Mouse (Mus musculus) ES-E14 (cell line): ENCODE data around the gene Tjp2. TPM values are rescaled to one million over a fixed set of nuclear protein-coding genes. Genes with fewer than 3 reads are reported as not detected.

Experiments used
- DNase-seq: peaks from one replicate; pipeline ENCODE4 v3.0.0-alpha.2; 2013; ENCODE audit warnings: low read depth, low spot score
- H3K27ac ChIP-seq: 2 replicates; pipeline ENCODE4 v1.5.1; 2012; ENCODE audit warnings: low read depth, mild to moderate bottlenecking, low read length, moderate library complexity, mixed read lengths; ENCODE audit not compliant: poor library complexity, insufficient read depth, severe bottlenecking
- H3K36me3 ChIP-seq: 2 replicates; pipeline ENCODE4 v1.6.1; 2012; ENCODE audit warnings: mild to moderate bottlenecking, low read length, moderate library complexity, mixed read lengths; ENCODE audit not compliant: control insufficient read depth, poor library complexity, insufficient read depth, severe bottlenecking
- H3K4me1 ChIP-seq, 2 experiments: fragments of 150-350 bp in 1 of 2; sonication (generic) in 1 of 2; 2 replicates each; pipeline ENCODE4 v1.6.1; 2012; ENCODE audit warnings: low read length in 2 of 2, mild to moderate bottlenecking in 1 of 2, mixed read lengths in 1 of 2; ENCODE audit not compliant: control insufficient read depth in 2 of 2, insufficient read depth in 2 of 2, poor library complexity in 1 of 2
- H3K4me3 ChIP-seq, 2 experiments: fragments of 150-350 bp in 1 of 2; sonication (generic) in 1 of 2; 2 replicates each; pipeline ENCODE4 v1.5.1; 2012; ENCODE audit warnings: low read length in 2 of 2, low read depth in 1 of 2, mild to moderate bottlenecking in 1 of 2, mixed read lengths in 1 of 2; ENCODE audit not compliant: insufficient read depth in 1 of 2, poor library complexity in 1 of 2, severe bottlenecking in 1 of 2
- H3K9ac ChIP-seq: 2 replicates; pipeline ENCODE4 v1.6.1; 2012; ENCODE audit warnings: low read depth, mild to moderate bottlenecking, low read length, mixed read lengths; ENCODE audit not compliant: poor library complexity, insufficient read depth, severe bottlenecking
- H3K9me3 ChIP-seq: fragments of 150-350 bp; sonication (generic); 2 replicates; pipeline ENCODE4 v1.6.1; 2012; ENCODE audit warnings: low read depth, mild to moderate bottlenecking, low read length; ENCODE audit not compliant: control insufficient read depth, insufficient read depth
- CHD2 ChIP-seq: IDR thresholded peaks from 2 replicates; pipeline ENCODE4 v1.6.1; 2014; ENCODE audit warnings: mild to moderate bottlenecking, low read depth, low read length, inconsistent platforms
- HCFC1 ChIP-seq: IDR thresholded peaks from 2 replicates; pipeline ENCODE4 v1.6.1; 2012; ENCODE audit warnings: low read length, inconsistent platforms, borderline replicate concordance; ENCODE audit not compliant: insufficient read depth
- MAFK ChIP-seq: IDR thresholded peaks from 2 replicates; pipeline ENCODE4 v1.6.1; 2014; ENCODE audit warnings: mild to moderate bottlenecking, low read depth, low read length, inconsistent platforms; ENCODE audit not compliant: insufficient read depth
- ZC3H11A ChIP-seq: IDR thresholded peaks from 2 replicates; pipeline ENCODE4 v1.6.1; 2012; ENCODE audit warnings: low read depth, mild to moderate bottlenecking, inconsistent platforms, low read length, borderline replicate concordance
- ZNF384 ChIP-seq: IDR thresholded peaks from 2 replicates; pipeline ENCODE4 v1.6.1; 2012; ENCODE audit warnings: low read depth, low read length, inconsistent platforms
- in situ Hi-C, 2 experiments: fragments of 600-800 bp; cut with MboI; formaldehyde crosslinking; loops; one replicate each; pipeline ENCODE4 v1.15.1; 2025; ENCODE audit warnings: low sequenced_read_pairs in 2 of 2, inconsistent platforms in 1 of 2; ENCODE audit not compliant: unreplicated experiment in 2 of 2
- total RNA-seq: library from RNA; depleted of rRNA; stranded (reverse); fragments of 300-350 nt; gene quantifications from 2 replicates; pipeline ENCODE4 v1.2.3, GENCODE M21; 2012

The Tjp2 gene
- total RNA-seq, 1 experiment, result 97.3 TPM

GRCm38 (mm10) chr19:24268531-24268930, 43.7 kb upstream of the Tjp2 start:
- Histone ChIP-seq H3K4me3 (no peak overlapping the region), H3K36me3 (peaks cover 4% of the 10 kb centered on the region; the same call in 1 of the 2 replicates), H3K4me1 (peaks cover 0 to 5% of the 10 kb centered on the region in 2 experiments; a peak in 3 of 4 replicates), H3K27ac (no peak overlapping the region), H3K9ac (no peak overlapping the region), H3K9me3 (no peaks in the 10 kb centered on the region)
- DNase-seq, result no peak
- TF ChIP-seq ZC3H11A, result no peak
- TF ChIP-seq ZNF384, result no peak
- TF ChIP-seq CHD2, result no peak
- no peak for TF ChIP-seq HCFC1
- TF ChIP-seq MAFK, result no peak
- in situ Hi-C loops, result no loop called here

GRCm38 (mm10) chr19:24266046-24266830, 41.4 kb upstream of the Tjp2 start:
- Histone ChIP-seq H3K4me3 (no peak overlapping the region), H3K9ac (no peak overlapping the region), H3K36me3 (peaks cover 7% of the 10 kb centered on the region), H3K4me1 (peaks cover 0 to 4% of the 10 kb centered on the region in 2 experiments; a peak in 3 of 4 replicates), H3K27ac (no peak overlapping the region), H3K9me3 (no peaks in the 10 kb centered on the region)
- in situ Hi-C loops, result no loop called here
- no peak for TF ChIP-seq ZNF384
- TF ChIP-seq MAFK, result no peak
- TF ChIP-seq ZC3H11A, result no peak
- no peak for TF ChIP-seq HCFC1
- no peak for TF ChIP-seq CHD2
- DNase-seq, result no peak

GRCm38 (mm10) chr19:24264991-24265390, 40.2 kb upstream of the Tjp2 start:
- DNase-seq, result peak; percentile 85
- H3K9me3 ChIP-seq, result no peaks in the 10 kb centered on the region
- no peak overlapping the region for H3K4me3 ChIP-seq
- H3K9ac ChIP-seq, result no peak overlapping the region
- in situ Hi-C loops, result no loop called here
- peaks cover 7% of the 10 kb centered on the region for H3K36me3 ChIP-seq
- TF ChIP-seq HCFC1, result no peak
- peak; percentile 56 for TF ChIP-seq ZC3H11A
- TF ChIP-seq CHD2, result no peak
- TF ChIP-seq ZNF384, result 0 out of 2 replicates have a peak, but pooled peaks have one; percentile 10
- peaks cover 0 to under 1% of the 10 kb centered on the region in 2 experiments; a peak in 2 of 4 replicates for H3K4me1 ChIP-seq
- H3K27ac ChIP-seq, result no peak overlapping the region

GRCm38 (mm10) chr19:24262736-24263135, 37.9 kb upstream of the Tjp2 start:
- H3K36me3 ChIP-seq, result peaks cover 7% of the 10 kb centered on the region

More at GRCm38 (mm10) chr19:24262736-24263135, 37.9 kb upstream of the Tjp2 start:
- peaks cover 0 to 2% of the 10 kb centered on the region in 2 experiments; a peak in 3 of 4 replicates for H3K4me1 ChIP-seq
- H3K4me3 ChIP-seq, result no peak overlapping the region
- no peak for DNase-seq
- TF ChIP-seq HCFC1 (no peak), ZNF384 (no peak), MAFK (no peak), ZC3H11A (no peak), CHD2 (no peak)
- H3K27ac ChIP-seq, result no peak overlapping the region
- no peaks in the 10 kb centered on the region for H3K9me3 ChIP-seq
- in situ Hi-C loops, result no loop called here
- H3K9ac ChIP-seq, result no peak overlapping the region
